Mouse (Mus musculus): ENCODE measurements at regions not wholly inside any gene's neighbourhood (a gene's known extent, or its start where the extent isn't known, plus 50 kb on each side); places are given as distances from the start of the nearest gene placed in this dataset.

GRCm38 (mm10) chr3:6083855-6084254 is 333.2 kb downstream of the Gm8797 start:
- TF ChIP-seq CTCF (IDR thresholded peaks at IDR 0.05) = no peak
- TF ChIP-seq EP300 (IDR thresholded peaks at IDR 0.05) = no peak
